Mouse (Mus musculus): ENCODE results near the gene Fam57b. TPM values are rescaled to one million over a fixed set of nuclear protein-coding genes. Genes with fewer than 3 reads are reported as not detected.

The Fam57b gene
- polyA plus RNA-seq, 1 experiment = 0.30 TPM

GRCm38 (mm10) chr7:126851192-126851591, 53.7 kb downstream of the Fam57b start:
- Histone ChIP-seq H3K36me3 (ENCODE audit: control insufficient read depth, insufficient read depth, low read length) (peaks cover 22% of the 10 kb centered on the region), H3K4me3 (ENCODE audit: extremely low read depth, insufficient read depth, insufficient read length) (no peak overlapping the region), H3K27me3 (ENCODE audit: control insufficient read depth, insufficient read depth, low read length) (peaks cover 16% of the 10 kb centered on the region), H3K4me1 (ENCODE audit: control insufficient read depth, insufficient read depth, insufficient read length) (peaks cover 7% of the 10 kb centered on the region; the same call in 1 of the 2 replicates), H3K27ac (ENCODE audit: insufficient read depth, low read length) (no peak overlapping the region)
- WGBS = 82% methylated on average over 12 of the region's 12 CpGs
- no peak for DNase-seq (ENCODE audit: low read depth in 1 of 2, low spot score in 2 of 2)
- no peak for TF ChIP-seq CTCF (IDR thresholded peaks at IDR 0.05; ENCODE audit: extremely low read depth, insufficient read depth, insufficient read length, insufficient replicate concordance)
- no peak for TF ChIP-seq POLR2A (IDR thresholded peaks at IDR 0.05; ENCODE audit: low read depth, low read length)

- no peak for DNase-seq (ENCODE audit: low read depth in 1 of 2, low spot score in 2 of 2)
- H3K4me1 ChIP-seq (ENCODE audit: control insufficient read depth, insufficient read depth, insufficient read length) = no peaks in the 10 kb centered on the region
- TF ChIP-seq POLR2A (IDR thresholded peaks at IDR 0.05; ENCODE audit: low read depth, low read length) = no peak
- TF ChIP-seq CTCF (IDR thresholded peaks at IDR 0.05; ENCODE audit: extremely low read depth, insufficient read depth, insufficient read length, insufficient replicate concordance) = no peak
- peaks cover 27% of the 10 kb centered on the region for H3K36me3 ChIP-seq (ENCODE audit: control insufficient read depth, insufficient read depth, low read length)
- H3K27ac ChIP-seq (ENCODE audit: insufficient read depth, low read length) = no peak overlapping the region
- H3K4me3 ChIP-seq (ENCODE audit: extremely low read depth, insufficient read depth, insufficient read length) = no peak overlapping the region
- WGBS = 85% methylated on average over 5 of the region's 5 CpGs
- peaks cover 5% of the 10 kb centered on the region; the same call in 1 of the 2 replicates for H3K27me3 ChIP-seq (ENCODE audit: control insufficient read depth, insufficient read depth, low read length)
These were observed 56.0 kb downstream of the Fam57b start for GRCm38 (mm10) chr7:126853454-126853853.

- 95% methylated on average over 3 of the region's 3 CpGs for WGBS
- no peaks in the 10 kb centered on the region for H3K4me1 ChIP-seq (ENCODE audit: control insufficient read depth, insufficient read depth, insufficient read length)
- no peak for DNase-seq (ENCODE audit: low read depth in 1 of 2, low spot score in 2 of 2)
- no peak overlapping the region for H3K4me3 ChIP-seq (ENCODE audit: extremely low read depth, insufficient read depth, insufficient read length)
- H3K27me3 ChIP-seq (ENCODE audit: control insufficient read depth, insufficient read depth, low read length) = no peaks in the 10 kb centered on the region
- no peak for TF ChIP-seq POLR2A (IDR thresholded peaks at IDR 0.05; ENCODE audit: low read depth, low read length)
- TF ChIP-seq CTCF (IDR thresholded peaks at IDR 0.05; ENCODE audit: extremely low read depth, insufficient read depth, insufficient read length, insufficient replicate concordance) = no peak
- no peak overlapping the region for H3K27ac ChIP-seq (ENCODE audit: insufficient read depth, low read length)
- H3K36me3 ChIP-seq (ENCODE audit: control insufficient read depth, insufficient read depth, low read length) = peaks cover 33% of the 10 kb centered on the region
These were observed 58.2 kb downstream of the Fam57b start for GRCm38 (mm10) chr7:126855641-126856040.

- Histone ChIP-seq H3K4me3 (ENCODE audit: extremely low read depth, insufficient read depth, insufficient read length) (no peak overlapping the region), H3K4me1 (ENCODE audit: control insufficient read depth, insufficient read depth, insufficient read length) (no peaks in the 10 kb centered on the region; the same call in 1 of the 2 replicates), H3K27ac (ENCODE audit: insufficient read depth, low read length) (no peak overlapping the region), H3K36me3 (ENCODE audit: control insufficient read depth, insufficient read depth, low read length) (peaks cover 31% of the 10 kb centered on the region), H3K27me3 (ENCODE audit: control insufficient read depth, insufficient read depth, low read length) (no peaks in the 10 kb centered on the region)
- no peak for TF ChIP-seq CTCF (IDR thresholded peaks at IDR 0.05; ENCODE audit: extremely low read depth, insufficient read depth, insufficient read length, insufficient replicate concordance)
- no peak for TF ChIP-seq POLR2A (IDR thresholded peaks at IDR 0.05; ENCODE audit: low read depth, low read length)
- WGBS = 81% methylated on average over 9 of the region's 9 CpGs
- no peak for DNase-seq (ENCODE audit: low read depth in 1 of 2, low spot score in 2 of 2)
These were observed 59.4 kb downstream of the Fam57b start for GRCm38 (mm10) chr7:126856741-126857420.

- H3K4me3 ChIP-seq (ENCODE audit: extremely low read depth, insufficient read depth, insufficient read length) = peak overlapping the region; percentile 76
- DNase-seq (ENCODE audit: low read depth in 1 of 2, low spot score in 2 of 2) = no peak
- WGBS = 40% methylated on average over 5 of the region's 5 CpGs
- H3K36me3 ChIP-seq (ENCODE audit: control insufficient read depth, insufficient read depth, low read length) = peaks cover 11% of the 10 kb centered on the region
- no peaks in the 10 kb centered on the region; the same call in 1 of the 2 replicates for H3K4me1 ChIP-seq (ENCODE audit: control insufficient read depth, insufficient read depth, insufficient read length)
- no peak for TF ChIP-seq CTCF (IDR thresholded peaks at IDR 0.05; ENCODE audit: extremely low read depth, insufficient read depth, insufficient read length, insufficient replicate concordance)
- no peak for TF ChIP-seq POLR2A (IDR thresholded peaks at IDR 0.05; ENCODE audit: low read depth, low read length)
- no peaks in the 10 kb centered on the region for H3K27me3 ChIP-seq (ENCODE audit: control insufficient read depth, insufficient read depth, low read length)
- H3K27ac ChIP-seq (ENCODE audit: insufficient read depth, low read length) = no peak overlapping the region; the same call in 1 of the 2 replicates
These were observed 63.5 kb downstream of the Fam57b start for GRCm38 (mm10) chr7:126860987-126861386.

GRCm38 (mm10) chr7:126861429-126862130, 64.1 kb downstream of the Fam57b start, which contains the start of gene Hirip3:
Hirip3 (plus strand) TSS chr7:126861972.
- TF ChIP-seq POLR2A (IDR thresholded peaks at IDR 0.05; ENCODE audit: low read depth, low read length) (peak; percentile 60), CTCF (IDR thresholded peaks at IDR 0.05; ENCODE audit: extremely low read depth, insufficient read depth, insufficient read length, insufficient replicate concordance) (no peak)
- Histone ChIP-seq H3K27ac (ENCODE audit: insufficient read depth, low read length) (peak within 1 kb of the TSS; percentile 71), H3K4me3 (ENCODE audit: extremely low read depth, insufficient read depth, insufficient read length) (peak within 1 kb of the TSS; percentile 76), H3K27me3 (ENCODE audit: control insufficient read depth, insufficient read depth, low read length) (no peaks in the 10 kb centered on the region), H3K4me1 (ENCODE audit: control insufficient read depth, insufficient read depth, insufficient read length) (no peaks in the 10 kb centered on the region; the same call in 1 of the 2 replicates), H3K36me3 (ENCODE audit: control insufficient read depth, insufficient read depth, low read length) (peaks cover 14% of the 10 kb centered on the region)
- peak; percentile 79 to 95 for DNase-seq (ENCODE audit: low read depth in 1 of 2, low spot score in 2 of 2)
- under 1% methylated on average over 42 of the region's 42 CpGs for WGBS

Measured in spleen, adult 2 months (tissue).